Mouse (Mus musculus): Measurements from ENCODE around the gene A630076J17Rik.

DNA sequence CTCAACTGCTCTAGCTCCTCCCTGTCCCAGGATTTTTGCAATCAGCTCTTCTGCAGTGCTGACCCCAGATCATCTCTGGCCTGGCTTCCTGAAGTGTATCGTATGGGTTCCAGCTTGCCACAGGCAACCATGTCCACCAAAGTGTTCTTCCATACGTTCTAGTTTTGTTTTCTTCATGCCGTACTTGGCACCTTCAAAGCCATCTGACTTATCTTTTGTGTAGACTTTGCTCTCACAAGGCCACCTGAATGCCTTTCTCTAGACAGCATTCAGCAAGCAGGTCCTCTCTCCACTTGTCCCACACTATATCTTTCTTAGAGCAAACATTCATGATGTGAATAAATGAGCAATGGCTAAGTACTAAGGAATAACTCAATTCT, 13.3 kb upstream of the A630076J17Rik start:
- TF ChIP-seq CTCF (IDR thresholded peaks at IDR 0.05; ENCODE audit: low read depth) (no peak), EP300 (IDR thresholded peaks at IDR 0.05; ENCODE audit: low read depth) (no peak)
